Mouse (Mus musculus): ENCODE data around the gene Klf13.

Klf13 gene

GRCm38 (mm10) chr7:63938914-63939396 is at the start of gene Klf13:
Klf13 (minus strand) TSS chr7:63938915.
- peak; percentile 80 for DNase-seq (ENCODE audit: low spot score)

GRCm38 (mm10) chr7:63988391-63988790 is 49.7 kb upstream of the Klf13 start:
- no peak for DNase-seq (ENCODE audit: low spot score)

- no peak for DNase-seq (ENCODE audit: low spot score)
Measured at GRCm38 (mm10) chr7:63986407-63987182, 47.9 kb upstream of the Klf13 start.

GRCm38 (mm10) chr7:63985696-63986406 is 47.1 kb upstream of the Klf13 start:
- DNase-seq (ENCODE audit: low spot score), result no peak

- no peak for DNase-seq (ENCODE audit: low spot score)
Measured at GRCm38 (mm10) chr7:63985266-63985665, 46.6 kb upstream of the Klf13 start.

GRCm38 (mm10) chr7:63984329-63984728 is 45.6 kb upstream of the Klf13 start:
- DNase-seq (ENCODE audit: low spot score), result no peak

GRCm38 (mm10) chr7:63977631-63978030 is 38.9 kb upstream of the Klf13 start:
- DNase-seq (ENCODE audit: low spot score), result no peak

- DNase-seq (ENCODE audit: low spot score), result no peak
Measured at GRCm38 (mm10) chr7:63970986-63971385, 32.3 kb upstream of the Klf13 start.

- DNase-seq (ENCODE audit: low spot score), result no peak
Measured at GRCm38 (mm10) chr7:63969941-63970340, 31.2 kb upstream of the Klf13 start.

GRCm38 (mm10) chr7:63965635-63966418 is 27.1 kb upstream of the Klf13 start:
- DNase-seq (ENCODE audit: low spot score), result no peak

- DNase-seq (ENCODE audit: low spot score), result no peak
Measured at GRCm38 (mm10) chr7:63965135-63965534, 26.4 kb upstream of the Klf13 start.

GRCm38 (mm10) chr7:63964121-63964520 is 25.4 kb upstream of the Klf13 start:
- DNase-seq (ENCODE audit: low spot score), result no peak

GRCm38 (mm10) chr7:63963632-63964031 is 24.9 kb upstream of the Klf13 start:
- DNase-seq (ENCODE audit: low spot score), result no peak

GRCm38 (mm10) chr7:63957872-63958640 is 19.3 kb upstream of the Klf13 start:
- no peak for DNase-seq (ENCODE audit: low spot score)

- DNase-seq (ENCODE audit: low spot score), result no peak
Measured at GRCm38 (mm10) chr7:63956981-63957713, 18.4 kb upstream of the Klf13 start.

GRCm38 (mm10) chr7:63956138-63956823 is 17.6 kb upstream of the Klf13 start:
- no peak for DNase-seq (ENCODE audit: low spot score)

GRCm38 (mm10) chr7:63955440-63955839 is 16.7 kb upstream of the Klf13 start:
- DNase-seq (ENCODE audit: low spot score), result no peak

GRCm38 (mm10) chr7:63952077-63952898 is 13.6 kb upstream of the Klf13 start:
- no peak for DNase-seq (ENCODE audit: low spot score)

- no peak for DNase-seq (ENCODE audit: low spot score)
Measured at GRCm38 (mm10) chr7:63950931-63951607, 12.4 kb upstream of the Klf13 start.

All from urinary bladder, postnatal 10 days (tissue).